Mouse (Mus musculus) retina, postnatal 7 days (tissue): ENCODE data around the gene Cbln1.

Experiments used
- DNase-seq: peaks from one replicate; pipeline ENCODE4 v3.0.0-alpha.2; 2012; ENCODE audit warnings: low read depth, low spot score

The Cbln1 gene

GRCm38 (mm10) chr8:87469931-87470833 is 2.2 kb downstream of the Cbln1 start:
- no peak for DNase-seq

- no peak for DNase-seq
Measured at GRCm38 (mm10) chr8:87468958-87469815, 3.2 kb downstream of the Cbln1 start.

- no peak for DNase-seq
Measured at GRCm38 (mm10) chr8:87468416-87468957, 3.9 kb downstream of the Cbln1 start.

- no peak for DNase-seq
Measured at GRCm38 (mm10) chr8:87467906-87468305, 4.5 kb downstream of the Cbln1 start.

GRCm38 (mm10) chr8:87466936-87467602 is 5.3 kb downstream of the Cbln1 start:
- no peak for DNase-seq

GRCm38 (mm10) chr8:87466335-87466734 is 6.1 kb downstream of the Cbln1 start:
- DNase-seq: no peak

GRCm38 (mm10) chr8:87464446-87464845 is 8.0 kb downstream of the Cbln1 start:
- DNase-seq: no peak

- no peak for DNase-seq
Measured at GRCm38 (mm10) chr8:87461801-87462200, 10.6 kb downstream of the Cbln1 start.

GRCm38 (mm10) chr8:87456949-87457348 is 15.5 kb downstream of the Cbln1 start:
- DNase-seq: no peak

GRCm38 (mm10) chr8:87452815-87453214 is 19.6 kb downstream of the Cbln1 start:
- DNase-seq: no peak

- no peak for DNase-seq
Measured at GRCm38 (mm10) chr8:87451737-87452136, 20.7 kb downstream of the Cbln1 start.

- no peak for DNase-seq
Measured at GRCm38 (mm10) chr8:87434592-87434991, 37.8 kb downstream of the Cbln1 start.

GRCm38 (mm10) chr8:87427188-87427587 is 45.2 kb downstream of the Cbln1 start:
- DNase-seq: no peak

- no peak for DNase-seq
Measured at GRCm38 (mm10) chr8:87424706-87425105, 47.7 kb downstream of the Cbln1 start.

- DNase-seq: no peak
Measured at GRCm38 (mm10) chr8:87421697-87422096, 50.7 kb downstream of the Cbln1 start.
